ENCODE assay signal across 11 mouse cellular contexts in genomic region chr5:106959031-106959430, GRCm38 (mm10). TPM values are rescaled to one million over a fixed set of nuclear protein-coding genes. Genes with fewer than 3 reads are reported as not detected.
A peak's percentile ranks its signal among the peaks of the same experiment; 100 is the strongest.
DNase-seq lines count a peak whose midpoint lies in the region; ATAC-seq and TF ChIP-seq lines count a peak whose summit lies in the region.
"Had no signal": no experiment of that assay in that cellular context is flagged by ENCODE, and none has a peak within 500 bp of the region (broad histone marks: within the 10 kb centered on the region; RNA-seq: fewer than 3 reads in every experiment).

No protein-coding gene starts in this region.

- 0 out of 2 replicates have a peak, but pooled peaks cover 2% of the 10 kb centered on the region for H3K4me1 ChIP-seq in kidney, adult 2 months (ENCODE audit: control insufficient read depth, insufficient read depth, low read length)
- H3K4me1 ChIP-seq in kidney, embryonic 14.5 days (ENCODE audit: control insufficient read depth, insufficient read depth, low read length), result peaks cover 3% of the 10 kb centered on the region; the same call in 1 of the 2 replicates

- ATAC-seq in kidney, embryonic 14.5 days (ENCODE audit: low FRiP score, low TSS enrichment), result no peak
- no peak for ATAC-seq in frontal cortex, adult (ENCODE audit: low TSS enrichment)
- ATAC-seq: activated CD4-positive, CD25-positive, alpha-beta regulatory T cell, adult 4 months had no signal

- H3K27ac ChIP-seq in kidney, adult 2 months (ENCODE audit: insufficient read depth, low read depth, low read length), result no peak overlapping the region
- H3K27ac ChIP-seq in kidney, embryonic 14.5 days (ENCODE audit: low read depth, low read length), result no peak overlapping the region

- WGBS in kidney, adult 2 months, result 64% methylated on average over 3 of the region's 3 CpGs
- WGBS in kidney, embryonic 14.5 days, result 80% methylated on average over 3 of the region's 3 CpGs

- peak; percentile 77 for DNase-seq in kidney, adult 2 months
- peak; percentile 82 for DNase-seq in adipocyte (ENCODE audit: low spot score)
- DNase-seq in adrenal gland, postnatal 4 days (ENCODE audit: low spot score in 2 of 2), result peak; percentile 21 to 49
- peak; percentile 41 for DNase-seq in lung, postnatal 36 days
- no peak for DNase-seq in frontal cortex, postnatal 14 days (ENCODE audit: low spot score in 2 of 2)
- DNase-seq: cerebellum, adult 2 months; right cerebral cortex, postnatal 25 days had no signal

- no peak overlapping the region for H3K9ac ChIP-seq in kidney, embryonic 14.5 days (ENCODE audit: low read depth, low read length)
- H3K9ac ChIP-seq: lung, embryonic 15.5 days had no signal

- TF ChIP-seq CTCF in kidney, adult 2 months (conservative IDR thresholded peaks at IDR 0.05; ENCODE audit: insufficient read depth, insufficient read length, low read depth, low read length), result no peak

- no peak overlapping the region for H3K4me3 ChIP-seq in kidney, adult 2 months (ENCODE audit: insufficient read depth, low read depth, low read length)
- no peak overlapping the region for H3K4me3 ChIP-seq in kidney, embryonic 14.5 days (ENCODE audit: low read length)
- H3K4me3 ChIP-seq: lung, embryonic 15.5 days had no signal

- no peak for TF ChIP-seq POLR2A in kidney, adult 2 months (IDR thresholded peaks at IDR 0.05; ENCODE audit: low read depth, low read length)

- H3K9me3 ChIP-seq in kidney, embryonic 14.5 days (ENCODE audit: control insufficient read depth, low read length), result 0 out of 2 replicates have a peak, but pooled peaks cover 4% of the 10 kb centered on the region
- H3K9me3 ChIP-seq: lung, embryonic 15.5 days had no signal

- H3K4me2 ChIP-seq in kidney, embryonic 14.5 days (replicated peaks; ENCODE audit: low read depth, low read length), result no peak overlapping the region
- H3K4me2 ChIP-seq: lung, embryonic 15.5 days had no signal

- no peaks in the 10 kb centered on the region for H3K36me3 ChIP-seq in kidney, adult 2 months (ENCODE audit: control insufficient read depth, insufficient read depth, low read length)
- H3K36me3 ChIP-seq in kidney, embryonic 14.5 days (ENCODE audit: control insufficient read depth, insufficient read depth, low read length), result no peaks in the 10 kb centered on the region
- H3K36me3 ChIP-seq: lung, embryonic 15.5 days had no signal

- no peaks in the 10 kb centered on the region for H3K27me3 ChIP-seq in kidney, adult 2 months (replicated peaks; ENCODE audit: control insufficient read depth, insufficient read depth, low read length)
- no peaks in the 10 kb centered on the region for H3K27me3 ChIP-seq in kidney, embryonic 14.5 days (ENCODE audit: control insufficient read depth, insufficient read depth, low read length)
- H3K27me3 ChIP-seq: lung, embryonic 15.5 days had no signal

RNA-seq across cellular contexts. Expression of gene Cdc7, which starts 5.1 kb away (rescaled TPM):
- 1.2 and 1.3 TPM in 2 replicates for polyA plus RNA-seq in kidney, adult 2 months (2012; rRNA removed)
- 30.2 and 48.6 TPM in 2 replicates for polyA plus RNA-seq in kidney, embryonic 14.5 days (2014; fragmentation: Nextera tagmentation; extraction: Ambion mirVana)
- total RNA-seq in adrenal gland, postnatal 4 days (2021), result 10 to 100 TPM; 11.7 to 12.3 TPM

RNA-seq across cellular contexts. Expression of gene Hfm1, which starts 32.9 kb away (rescaled TPM):
- not detected in 2 replicates for polyA plus RNA-seq in kidney, adult 2 months (2012; rRNA removed)
- 2.0 and 2.7 TPM in 2 replicates for polyA plus RNA-seq in kidney, embryonic 14.5 days (2014; fragmentation: Nextera tagmentation; extraction: Ambion mirVana)
- total RNA-seq in adrenal gland, postnatal 4 days (2021), result 1 to 10 TPM in 1 of 2 experiments, under 1 TPM in 1; 0.42 to 1.0 TPM
- polyA plus RNA-seq: activated CD4-positive, CD25-positive, alpha-beta regulatory T cell, adult 4 months had no signal

Comparison
In these comparisons a context has a peak if more than half of its experiments do, and no peak if none do; other contexts are left out.
1. RNA of gene Cdc7, which starts 5.1 kb away (polyA plus RNA-seq): 30.2 to 48.6 TPM in kidney, embryonic 14.5 days; 1.2 to 1.3 TPM in kidney, adult 2 months; every median in the first group is over 10 times any median in the second.
2. DNase-seq: peak in kidney, adult 2 months (single experiment), adipocyte (single experiment), adrenal gland, postnatal 4 days (2 of 2) and lung, postnatal 36 days (single experiment); none in frontal cortex, postnatal 14 days (0 of 2).